Mouse (Mus musculus) heart, embryonic 14.5 days (tissue): Measurements from ENCODE around the gene Scn4a. TPM values are rescaled to one million over a fixed set of nuclear protein-coding genes. Genes with fewer than 3 reads are reported as not detected.
"Not testable (repeated sequence)": the region's sequence is repeated elsewhere in the genome, so short reads cannot be mapped to it uniquely, and the experiment has no call there.

Experiments used
- ATAC-seq: fragments of 200-750 bp; cut with Nextera tagmentation; 2 replicates; pipeline ENCODE4 v1.8.0; 2017; ENCODE audit warnings: low read depth, moderate TSS enrichment; ENCODE audit not compliant: insufficient number of reproducible peaks, insufficient read depth, low FRiP score
- H3K27ac ChIP-seq, 2 experiments: fragments of 200-500 bp in 1 of 2; fragments of 300-500 bp in 1 of 2; sonication (generic) in 1 of 2; replicated peaks in 1 of 2; 2 replicates each; pipeline ENCODE4 v1.5.1; 2012 to 2014; ENCODE audit warnings: low read depth in 2 of 2, low read length in 2 of 2, control low read depth in 1 of 2, mild to moderate bottlenecking in 1 of 2, mixed read lengths in 1 of 2; ENCODE audit not compliant: control insufficient read depth in 1 of 2, insufficient read depth in 1 of 2
- H3K27me3 ChIP-seq: fragments of 300-500 bp; sonication (generic); 2 replicates; pipeline ENCODE4 v1.6.1; 2014; ENCODE audit warnings: mild to moderate bottlenecking, low read length, control low read depth; ENCODE audit not compliant: control insufficient read depth, insufficient read depth
- H3K36me3 ChIP-seq: fragments of 300-500 bp; sonication (generic); 2 replicates; pipeline ENCODE4 v1.6.1; 2014; ENCODE audit warnings: mild to moderate bottlenecking, control low read depth, low read length, mixed read lengths; ENCODE audit not compliant: control insufficient read depth, insufficient read depth
- H3K4me1 ChIP-seq, 2 experiments: fragments of 200-500 bp in 1 of 2; fragments of 300-500 bp in 1 of 2; sonication (generic) in 1 of 2; 2 replicates each; pipeline ENCODE4 v1.6.1; 2012 to 2014; ENCODE audit warnings: low read length in 2 of 2, control low read depth in 1 of 2, mixed read lengths in 1 of 2; ENCODE audit not compliant: control insufficient read depth in 2 of 2, insufficient read depth in 2 of 2
- H3K4me2 ChIP-seq: fragments of 300-500 bp; sonication (generic); 2 replicates; pipeline ENCODE4 v1.6.1; 2014; ENCODE audit warnings: mild to moderate bottlenecking, low read length
- H3K4me3 ChIP-seq, 2 experiments: fragments of 200-500 bp in 1 of 2; fragments of 300-500 bp in 1 of 2; sonication (generic) in 1 of 2; 2 replicates each; pipeline ENCODE4 v1.5.1; 2012 to 2014; ENCODE audit warnings: low read length in 2 of 2, mild to moderate bottlenecking in 2 of 2, control low read depth in 1 of 2, low read depth in 1 of 2, moderate library complexity in 1 of 2; ENCODE audit not compliant: control insufficient read depth in 1 of 2, insufficient read depth in 1 of 2
- H3K9ac ChIP-seq: fragments of 300-500 bp; sonication (generic); 2 replicates; pipeline ENCODE4 v1.6.1; 2014; ENCODE audit warnings: mild to moderate bottlenecking, low read length
- H3K9me3 ChIP-seq: fragments of 300-500 bp; sonication (generic); 2 replicates; pipeline ENCODE4 v1.6.1; 2016; ENCODE audit warnings: low read length, control low read depth; ENCODE audit not compliant: control insufficient read depth
- WGBS: fragments of 180-500 bp; shearing (Covaris S2); extraction: QIAGEN DNeasy Blood & Tissue Kit; methylation state at CpG from one replicate; pipeline ENCODE4 v1.1.7; 2014; 5-methylcytosine and 5-hydroxymethylcytosine counted together
- polyA plus RNA-seq: library from polyadenylated mRNA; unstranded; fragments of >200 nt; fragmentation: Nextera tagmentation; extraction: Ambion mirVana; gene quantifications from 2 replicates; pipeline ENCODE4 v1.2.1, GENCODE M21; 2014

The Scn4a gene
- polyA plus RNA-seq, 1 experiment from 2014 or later: 0.07 TPM

DNA sequence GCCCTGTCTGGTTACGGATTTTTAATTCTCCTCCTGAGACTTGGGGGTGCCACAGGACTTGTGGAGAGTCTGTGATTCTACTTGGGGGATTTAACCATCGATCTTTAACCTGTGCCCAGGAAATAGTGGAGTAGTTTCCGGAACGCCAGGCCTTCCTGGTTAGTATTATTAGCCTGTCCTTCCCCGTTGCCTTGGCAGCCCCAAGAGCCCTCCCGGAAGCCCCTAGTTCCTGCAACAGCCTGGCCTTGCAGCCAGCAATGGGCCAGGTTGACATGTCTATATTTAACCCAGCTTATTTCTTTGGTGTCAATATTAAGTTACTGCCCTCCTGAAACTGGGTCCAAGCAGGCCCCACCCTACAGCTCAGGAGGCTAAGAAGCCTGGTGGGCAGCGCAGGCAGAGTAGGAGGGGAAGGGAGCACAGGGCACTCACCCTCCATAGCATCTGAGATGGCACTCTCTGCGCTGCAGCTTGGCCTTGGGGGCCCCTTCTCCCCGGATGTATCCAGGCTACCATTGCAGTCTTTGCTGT lies 12.0 kb downstream of the Scn4a start:
- no peak for ATAC-seq
- no peaks in the 10 kb centered on the region for H3K27me3 ChIP-seq
- H3K4me2 ChIP-seq: no peak overlapping the region
- 61% methylated on average over 9 of the region's 9 CpGs for WGBS
- peaks cover 4 to 9% of the 10 kb centered on the region in 2 experiments; a peak in 3 of 4 replicates for H3K4me1 ChIP-seq
- H3K9ac ChIP-seq: no peak overlapping the region
- H3K36me3 ChIP-seq: no peaks in the 10 kb centered on the region
- H3K4me3 ChIP-seq: no peak overlapping the region
- no peaks in the 10 kb centered on the region for H3K9me3 ChIP-seq
- H3K27ac ChIP-seq: no peak overlapping the region

DNA sequence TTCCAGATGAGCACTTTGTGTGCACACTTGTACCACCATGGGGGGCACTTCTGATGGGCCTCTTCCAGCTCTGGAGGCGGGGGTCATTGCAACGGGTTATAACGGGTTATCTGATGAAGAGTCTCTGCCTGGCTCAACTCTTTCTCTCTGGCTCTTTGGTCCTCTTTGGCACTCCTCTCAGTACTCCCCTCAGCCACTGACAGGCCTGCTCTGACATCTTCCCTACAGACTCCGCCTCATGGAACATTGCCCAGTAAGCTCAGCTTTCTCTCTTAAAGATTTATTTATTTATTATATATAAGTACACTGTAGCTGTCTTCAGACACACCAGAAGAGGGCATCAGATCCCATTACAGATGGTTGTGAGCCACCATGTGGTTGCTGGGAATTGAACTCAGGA lies 13.8 kb downstream of the Scn4a start:
- not testable (repeated sequence) for H3K27me3 ChIP-seq, H3K4me1 ChIP-seq, H3K9me3 ChIP-seq, H3K4me2 ChIP-seq, H3K36me3 ChIP-seq, H3K27ac ChIP-seq, H3K9ac ChIP-seq, H3K4me3 ChIP-seq, ATAC-seq
- WGBS: 84% methylated on average over 4 of the region's 4 CpGs

DNA sequence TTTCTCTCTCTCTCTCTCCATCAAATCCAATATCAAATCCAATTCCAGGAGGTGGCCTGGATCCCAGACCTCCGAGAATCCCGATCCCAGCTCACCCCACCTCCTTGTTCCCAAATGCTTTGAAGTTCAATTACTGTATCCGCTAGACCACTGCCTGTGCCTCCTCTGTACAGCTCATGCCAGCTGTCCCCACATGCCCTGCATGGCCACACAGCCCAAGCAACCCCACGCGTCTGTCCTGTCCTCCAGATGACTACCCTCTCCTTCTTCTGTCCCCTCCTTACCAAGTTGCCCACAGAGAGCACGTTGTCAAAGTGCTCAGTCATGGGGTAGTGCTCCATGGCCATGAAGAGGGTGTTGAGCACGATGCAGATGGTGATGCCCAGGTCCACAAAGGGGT lies 14.2 kb downstream of the Scn4a start:
- 72% methylated on average over 7 of the region's 7 CpGs for WGBS
- Histone ChIP-seq H3K9ac (no peak overlapping the region), H3K4me2 (no peak overlapping the region), H3K4me1 (peaks cover 6 to 13% of the 10 kb centered on the region in 2 experiments; a peak in 3 of 4 replicates), H3K4me3 (no peak overlapping the region), H3K27ac (no peak overlapping the region), H3K9me3 (no peaks in the 10 kb centered on the region), H3K27me3 (no peaks in the 10 kb centered on the region), H3K36me3 (no peaks in the 10 kb centered on the region)
- ATAC-seq: no peak

DNA sequence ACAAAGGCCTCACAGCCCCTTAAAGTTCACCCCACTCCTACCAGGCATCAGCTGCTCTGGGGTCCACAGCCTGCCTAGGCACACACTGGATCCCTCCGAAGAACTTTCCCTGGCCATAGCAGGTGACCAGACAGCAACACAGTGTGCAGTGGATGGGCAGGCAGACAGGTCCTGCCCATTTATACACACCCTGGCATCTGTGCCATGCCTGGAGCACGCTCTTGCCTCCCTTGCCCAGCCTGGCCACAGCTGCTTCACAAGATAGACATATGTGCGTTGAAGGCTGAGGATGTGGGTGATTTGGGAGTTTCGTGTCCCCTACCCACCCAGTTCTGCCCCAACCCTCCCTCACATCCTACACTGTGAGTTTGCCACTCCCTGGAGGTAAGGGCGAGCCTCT lies 15.1 kb downstream of the Scn4a start:
- H3K4me3 ChIP-seq: no peak overlapping the region
- H3K27me3 ChIP-seq: no peaks in the 10 kb centered on the region
- H3K36me3 ChIP-seq: no peaks in the 10 kb centered on the region
- no peak for ATAC-seq
- 78% methylated on average over 5 of the region's 5 CpGs for WGBS
- H3K4me1 ChIP-seq: peaks cover 6 to 15% of the 10 kb centered on the region in 2 experiments; a peak in 3 of 4 replicates
- H3K27ac ChIP-seq: no peak overlapping the region
- no peaks in the 10 kb centered on the region for H3K9me3 ChIP-seq
- H3K4me2 ChIP-seq: no peak overlapping the region
- no peak overlapping the region for H3K9ac ChIP-seq

DNA sequence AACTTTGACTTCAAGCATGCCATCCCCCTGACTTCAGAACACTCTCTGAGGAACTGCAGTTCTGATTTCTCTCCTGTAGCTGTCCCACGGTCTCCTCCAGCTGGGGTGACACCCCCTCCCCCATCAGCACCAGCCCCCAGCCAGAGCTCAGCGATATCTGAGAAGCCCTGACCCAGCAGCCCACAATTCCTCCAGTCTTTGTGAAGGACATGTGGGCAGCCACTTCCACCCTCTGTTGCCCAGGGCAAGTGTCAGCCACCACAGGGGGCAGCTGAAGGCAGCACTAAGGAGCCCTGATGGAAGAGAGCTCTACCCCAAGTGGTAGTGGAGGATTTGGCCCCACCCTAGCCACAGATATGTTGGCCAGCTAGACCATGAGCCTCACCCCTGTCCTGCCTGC lies 19.0 kb downstream of the Scn4a start:
- Histone ChIP-seq H3K27ac (no peak overlapping the region), H3K4me2 (no peak overlapping the region), H3K4me3 (no peak overlapping the region), H3K36me3 (no peaks in the 10 kb centered on the region), H3K4me1 (peaks cover 19 to 25% of the 10 kb centered on the region in 2 experiments), H3K9ac (no peak overlapping the region), H3K27me3 (no peaks in the 10 kb centered on the region), H3K9me3 (no peaks in the 10 kb centered on the region)
- WGBS: 6% methylated on average over 2 of the region's 2 CpGs
- ATAC-seq: no peak

DNA sequence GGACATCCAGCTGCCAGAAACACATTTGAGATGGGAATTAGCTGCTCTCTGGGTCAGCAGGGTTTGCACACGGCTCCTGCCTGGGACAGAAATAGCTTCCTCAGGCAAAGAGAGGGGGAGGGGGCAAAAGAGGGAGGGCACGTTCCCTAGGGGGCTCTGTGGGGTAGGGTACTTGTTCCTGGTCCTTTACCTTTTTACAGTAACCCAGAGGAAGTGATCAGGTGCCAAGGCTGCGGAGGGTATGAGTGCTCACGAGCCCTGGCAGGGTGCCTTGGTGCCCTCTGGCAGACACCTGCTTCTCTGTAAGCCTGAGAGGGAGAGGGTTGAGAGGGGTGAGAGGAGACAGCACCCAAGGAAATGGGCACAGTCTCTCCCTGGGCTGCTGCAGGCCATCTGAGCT lies 20.6 kb downstream of the Scn4a start:
- no peaks in the 10 kb centered on the region for H3K36me3 ChIP-seq
- peak overlapping the region in 1 of 2 experiments; percentile 47; a peak in 1 of 4 replicates for H3K27ac ChIP-seq
- no peak overlapping the region for H3K9ac ChIP-seq
- 45% methylated on average over 4 of the region's 4 CpGs for WGBS
- H3K4me2 ChIP-seq: no peak overlapping the region
- no peaks in the 10 kb centered on the region for H3K9me3 ChIP-seq
- H3K4me3 ChIP-seq: no peak overlapping the region
- H3K27me3 ChIP-seq: no peaks in the 10 kb centered on the region
- peaks cover 28 to 35% of the 10 kb centered on the region in 2 experiments for H3K4me1 ChIP-seq
- ATAC-seq: no peak

DNA sequence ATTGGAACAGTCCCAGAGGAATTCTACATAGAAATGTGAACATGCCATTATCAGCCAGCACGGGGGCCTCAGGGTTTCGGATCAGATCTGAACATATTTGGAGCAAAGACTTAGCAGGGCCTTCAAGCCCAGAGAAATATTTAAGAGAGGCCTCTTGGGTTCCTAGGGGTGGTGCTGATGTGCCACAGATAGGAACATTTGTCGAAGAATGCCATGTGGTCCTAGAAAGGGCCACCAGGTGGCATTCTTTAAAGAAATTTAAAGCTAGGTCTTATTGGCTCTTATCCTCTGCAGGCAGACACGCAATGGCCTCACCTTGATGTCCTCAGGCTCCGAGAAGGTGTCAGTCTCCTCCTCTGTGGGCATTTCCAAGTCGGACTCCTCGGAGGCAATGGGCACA lies 23.4 kb downstream of the Scn4a start:
- Histone ChIP-seq H3K9ac (peak overlapping the region; percentile 44; the same call in 1 of the 2 replicates), H3K4me2 (peak overlapping the region; percentile 39), H3K4me3 (no peak overlapping the region), H3K9me3 (no peaks in the 10 kb centered on the region), H3K36me3 (no peaks in the 10 kb centered on the region), H3K27ac (peak overlapping the region; percentile 70 to 82), H3K4me1 (peaks cover 28 to 35% of the 10 kb centered on the region in 2 experiments), H3K27me3 (no peaks in the 10 kb centered on the region)
- WGBS: 40% methylated on average over 7 of the region's 7 CpGs
- no peak for ATAC-seq

DNA sequence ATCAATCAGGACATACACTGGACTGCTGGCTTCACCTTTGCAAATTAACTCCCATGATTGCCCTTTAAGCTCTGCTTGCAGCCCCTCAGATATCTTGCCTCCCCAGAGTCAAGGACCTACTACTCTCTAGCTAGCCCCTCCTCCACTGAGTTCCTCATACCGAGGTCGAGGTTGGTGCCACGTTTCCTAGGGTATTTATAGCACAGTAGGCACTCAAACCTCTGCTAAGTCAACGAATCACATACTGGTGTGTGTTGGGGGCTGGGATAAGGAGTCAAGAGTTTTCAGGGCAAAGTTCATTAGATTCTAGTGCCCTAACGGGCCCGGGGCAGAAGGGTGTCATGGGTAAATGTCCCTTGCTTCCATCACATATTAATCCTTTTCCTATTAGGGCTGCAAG lies 24.0 kb downstream of the Scn4a start:
- H3K4me3 ChIP-seq: no peak overlapping the region
- H3K4me2 ChIP-seq: peak overlapping the region; percentile 39
- 16% methylated on average over 6 of the region's 6 CpGs for WGBS
- no peaks in the 10 kb centered on the region for H3K27me3 ChIP-seq
- peak; percentile 49 for ATAC-seq
- no peaks in the 10 kb centered on the region for H3K9me3 ChIP-seq
- H3K27ac ChIP-seq: peak overlapping the region; percentile 70 to 82
- peaks cover 28 to 33% of the 10 kb centered on the region in 2 experiments for H3K4me1 ChIP-seq
- no peaks in the 10 kb centered on the region for H3K36me3 ChIP-seq
- H3K9ac ChIP-seq: peak overlapping the region; percentile 44; the same call in 1 of the 2 replicates
